Mouse (Mus musculus) heart, postnatal 0 days (tissue): ENCODE results near the gene Megf11. TPM values are rescaled to one million over a fixed set of nuclear protein-coding genes. Genes with fewer than 3 reads are reported as not detected.
"Not testable (repeated sequence)": the region's sequence is repeated elsewhere in the genome, so short reads cannot be mapped to it uniquely, and the experiment has no call there.

Source experiments
- ATAC-seq: fragments of 200-750 bp; cut with Nextera tagmentation; 2 replicates; pipeline ENCODE4 v1.8.0; 2017; ENCODE audit warnings: low read depth, moderate number of reproducible peaks, moderate library complexity; ENCODE audit not compliant: insufficient read depth
- DNase-seq: peaks from one replicate; pipeline ENCODE4 v3.0.0-alpha.2; 2016; ENCODE audit warnings: low spot score
- H3K27ac ChIP-seq: fragments of 300-500 bp; sonication (generic); 2 replicates; pipeline ENCODE4 v1.5.1; 2014; ENCODE audit warnings: low read depth, mild to moderate bottlenecking
- H3K27me3 ChIP-seq: fragments of 300-500 bp; sonication (generic); 2 replicates; pipeline ENCODE4 v1.6.1; 2014; ENCODE audit warnings: low read length, mixed read lengths; ENCODE audit not compliant: control insufficient read depth, insufficient read depth
- H3K36me3 ChIP-seq: fragments of 300-500 bp; sonication (generic); replicated peaks from 2 replicates; pipeline ENCODE4 v1.6.1; 2014; ENCODE audit warnings: low read length, mixed read lengths; ENCODE audit not compliant: control insufficient read depth, insufficient read depth
- H3K4me1 ChIP-seq: fragments of 300-500 bp; sonication (generic); 2 replicates; pipeline ENCODE4 v1.6.1; 2014; ENCODE audit warnings: antibody characterized with exemption; ENCODE audit not compliant: control insufficient read depth, insufficient read depth
- H3K4me2 ChIP-seq: fragments of 300-500 bp; sonication (generic); 2 replicates; pipeline ENCODE4 v1.6.1; 2014; ENCODE audit warnings: low read depth, mild to moderate bottlenecking, low read length, moderate library complexity
- H3K4me3 ChIP-seq: fragments of 300-500 bp; sonication (generic); 2 replicates; pipeline ENCODE4 v1.5.1; 2014; ENCODE audit warnings: low read depth, low read length
- H3K9ac ChIP-seq: fragments of 300-500 bp; sonication (generic); replicated peaks from 2 replicates; pipeline ENCODE4 v1.6.1; 2014; ENCODE audit warnings: low read depth, low read length, mixed read lengths
- H3K9me3 ChIP-seq: fragments of 300-500 bp; sonication (generic); replicated peaks from 2 replicates; pipeline ENCODE4 v1.6.1; 2016; ENCODE audit warnings: low read length; ENCODE audit not compliant: control insufficient read depth
- CTCF ChIP-seq: IDR thresholded peaks from 2 replicates; pipeline ENCODE4 v1.5.1; 2016; ENCODE audit warnings: antibody characterized with exemption, control low read depth, low read depth
- EP300 ChIP-seq: IDR thresholded peaks from 2 replicates; pipeline ENCODE4 v1.6.1; 2016; ENCODE audit warnings: antibody characterized with exemption, low read depth
- WGBS: fragments of 180-500 bp; shearing (Covaris S2); extraction: QIAGEN DNeasy Blood & Tissue Kit; methylation state at CpG from one replicate; pipeline ENCODE4 v1.1.7; 2014; 5-methylcytosine and 5-hydroxymethylcytosine counted together
- polyA plus RNA-seq: library from polyadenylated mRNA; unstranded; fragments of >200 nt; fragmentation: Nextera tagmentation; extraction: Ambion mirVana; gene quantifications from 2 replicates; pipeline ENCODE4 v1.2.1, GENCODE M21; 2015
- total RNA-seq: library from RNA; depleted of rRNA; stranded (reverse); fragments of >200 nt; gene quantifications from 2 replicates; pipeline ENCODE4 v1.2.3, GENCODE M21; 2014; ENCODE audit warnings: low replicate concordance

The Megf11 gene
- total and polyA plus RNA-seq, 2 experiments from 2014 or later, result 0.18 to 0.23 TPM

DNA sequence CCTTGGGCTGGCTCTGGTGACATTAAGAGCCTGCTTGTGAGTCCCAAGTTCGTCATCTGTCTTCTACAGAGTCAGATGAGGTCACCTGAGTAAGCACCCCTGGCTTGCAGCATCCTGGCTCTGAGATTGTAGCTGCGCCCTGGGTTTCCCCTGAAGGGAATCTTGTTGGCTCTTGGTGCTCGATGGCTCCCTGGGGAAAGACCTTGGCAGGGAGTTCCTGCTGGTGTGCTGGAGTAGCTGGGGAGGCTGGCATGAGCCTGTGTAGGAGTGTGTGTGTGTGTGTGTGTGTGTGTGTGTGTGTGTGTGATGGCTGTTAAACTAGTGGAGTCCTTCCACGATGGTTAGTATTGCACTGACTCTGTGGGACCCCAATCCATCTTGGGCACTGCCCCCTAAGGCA is 88.7 kb downstream of the Megf11 start:
- Histone ChIP-seq H3K4me1 (no peaks in the 10 kb centered on the region), H3K4me3 (no peak overlapping the region), H3K27ac (no peak overlapping the region), H3K36me3 (no peaks in the 10 kb centered on the region), H3K9ac (no peak overlapping the region), H3K4me2 (no peak overlapping the region), H3K9me3 (no peaks in the 10 kb centered on the region), H3K27me3 (peaks cover 4% of the 10 kb centered on the region; the same call in 1 of the 2 replicates)
- TF ChIP-seq EP300, result no peak
- TF ChIP-seq CTCF, result no peak
- ATAC-seq, result no peak
- DNase-seq, result no peak
- WGBS, result 49% methylated on average over 4 of the region's 4 CpGs

DNA sequence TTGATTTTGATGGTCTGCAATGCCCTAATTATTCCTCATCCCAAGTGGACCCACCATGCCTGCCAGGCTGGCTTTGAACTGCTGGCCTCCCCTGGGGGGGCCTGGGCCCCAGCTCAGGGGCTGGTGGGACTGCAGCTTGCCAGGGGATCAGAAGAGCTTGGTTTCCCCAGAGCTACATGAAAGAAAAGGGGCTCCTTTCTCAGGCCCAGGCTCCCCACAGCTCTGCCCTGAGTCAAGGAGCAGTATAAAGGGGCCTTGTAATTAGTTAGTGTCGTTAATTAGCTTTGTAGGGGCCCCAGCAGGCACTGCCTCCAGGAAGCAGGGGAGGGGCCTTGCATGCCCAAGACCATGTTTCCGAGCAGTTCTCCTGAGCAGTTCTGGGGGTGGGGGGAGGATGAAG is 90.5 kb downstream of the Megf11 start:
- no peak for ATAC-seq
- DNase-seq, result no peak
- no peak overlapping the region for H3K27ac ChIP-seq
- TF ChIP-seq CTCF (no peak), EP300 (no peak)
- H3K4me3 ChIP-seq, result no peak overlapping the region
- H3K9ac ChIP-seq, result no peak overlapping the region
- no peaks in the 10 kb centered on the region for H3K4me1 ChIP-seq
- H3K36me3 ChIP-seq, result no peaks in the 10 kb centered on the region
- no peak overlapping the region for H3K4me2 ChIP-seq
- WGBS, result 33% methylated on average over 2 of the region's 2 CpGs
- H3K9me3 ChIP-seq, result no peaks in the 10 kb centered on the region
- H3K27me3 ChIP-seq, result peaks cover 4% of the 10 kb centered on the region; the same call in 1 of the 2 replicates

DNA sequence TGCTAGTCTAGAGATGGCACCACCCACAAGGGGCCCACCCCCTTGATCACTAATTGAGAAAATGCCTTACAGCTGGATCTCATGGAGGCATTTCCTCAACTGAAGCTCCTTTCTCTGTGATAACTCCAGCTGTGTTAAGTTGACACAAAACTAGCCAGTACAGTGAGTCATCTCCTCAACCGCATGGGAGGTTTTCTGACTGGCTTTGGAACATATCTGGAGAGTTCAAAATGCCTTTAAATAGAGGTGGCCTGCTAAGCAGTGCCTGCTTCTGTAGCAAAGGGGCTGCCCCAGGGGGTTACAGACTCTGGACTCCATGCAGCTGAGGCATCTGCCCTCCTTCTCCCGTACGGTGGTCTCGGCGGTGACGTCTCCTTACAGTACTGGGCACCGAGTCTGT is 92.0 kb downstream of the Megf11 start:
- H3K4me2 ChIP-seq, H3K9ac ChIP-seq, H3K4me1 ChIP-seq, H3K9me3 ChIP-seq, H3K4me3 ChIP-seq, H3K36me3 ChIP-seq, DNase-seq, H3K27me3 ChIP-seq, ATAC-seq, H3K27ac ChIP-seq: not testable (repeated sequence)
- WGBS, result 69% methylated on average over 7 of the region's 7 CpGs

DNA sequence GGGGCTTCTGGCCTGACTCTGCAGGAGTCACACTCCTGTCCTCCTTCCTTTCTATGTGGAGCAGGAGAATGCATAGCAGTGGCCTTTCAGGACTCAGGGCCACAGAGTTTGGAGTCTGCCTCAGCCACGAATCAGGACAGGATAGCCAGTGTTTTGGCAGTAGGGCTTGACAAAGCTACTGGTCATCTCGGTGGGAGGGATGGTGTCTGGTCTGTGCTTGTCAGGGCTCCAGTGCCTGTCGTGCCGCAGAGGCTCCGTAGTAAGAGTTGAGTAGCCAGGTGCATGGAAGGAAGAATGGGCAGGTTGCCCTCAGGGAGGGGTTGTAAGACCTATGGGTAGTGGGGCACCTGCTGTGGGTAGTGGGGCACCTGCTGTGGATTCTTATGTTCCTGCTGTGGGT is 96.7 kb downstream of the Megf11 start:
- TF ChIP-seq EP300, result no peak
- no peak for TF ChIP-seq CTCF
- DNase-seq (no peak), ATAC-seq (no peak)
- Histone ChIP-seq H3K4me2 (no peak overlapping the region), H3K4me3 (no peak overlapping the region), H3K36me3 (no peaks in the 10 kb centered on the region), H3K27me3 (0 out of 2 replicates have a peak, but pooled peaks cover 4% of the 10 kb centered on the region), H3K4me1 (no peaks in the 10 kb centered on the region), H3K9ac (no peak overlapping the region), H3K27ac (no peak overlapping the region), H3K9me3 (no peaks in the 10 kb centered on the region)
- 68% methylated on average over 5 of the region's 5 CpGs for WGBS

DNA sequence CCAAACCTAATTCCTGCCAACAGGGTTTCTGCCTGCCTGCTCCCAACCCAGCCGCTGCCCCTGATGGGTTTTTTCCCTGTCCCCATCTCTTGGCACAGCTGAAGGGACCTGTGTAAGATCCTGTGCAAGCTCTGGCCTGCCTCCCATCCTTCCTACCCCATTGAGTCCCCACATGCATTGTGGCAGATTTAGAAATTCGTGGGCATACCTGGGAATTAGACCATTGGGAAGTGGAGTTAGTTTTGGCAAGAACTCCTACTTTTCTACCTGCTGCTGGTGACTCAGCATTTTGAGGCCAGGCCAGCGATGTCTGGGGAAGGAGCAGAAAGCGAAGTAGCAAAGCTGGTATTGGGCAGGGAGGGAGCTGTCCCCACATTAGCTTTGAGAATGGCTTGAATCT is 102.0 kb downstream of the Megf11 start:
- peaks cover 3% of the 10 kb centered on the region; the same call in 1 of the 2 replicates for H3K27me3 ChIP-seq
- ATAC-seq, result no peak
- DNase-seq, result no peak

DNA sequence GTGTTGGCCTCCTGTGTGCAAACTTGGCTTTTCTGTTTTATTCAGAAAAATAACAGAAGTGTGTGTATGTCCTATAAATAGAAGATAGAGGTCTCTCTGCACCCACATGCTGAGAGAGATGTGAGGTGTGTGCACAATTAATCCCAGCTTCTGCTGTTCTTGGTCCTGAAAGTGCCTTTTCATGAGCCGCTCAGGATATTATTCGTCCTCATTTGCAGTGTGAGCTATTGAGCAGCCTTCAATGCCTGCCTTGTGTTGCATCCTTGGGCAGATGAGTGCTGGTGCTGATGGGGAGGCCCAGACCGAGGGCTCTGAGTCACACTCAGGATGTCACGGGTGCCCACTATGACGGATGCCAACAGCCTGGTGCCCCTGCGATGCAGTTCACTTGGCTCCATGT is 109.2 kb downstream of the Megf11 start:
- Histone ChIP-seq H3K4me3 (no peak overlapping the region), H3K9ac (no peak overlapping the region), H3K36me3 (no peaks in the 10 kb centered on the region), H3K27me3 (no peaks in the 10 kb centered on the region), H3K9me3 (no peaks in the 10 kb centered on the region), H3K4me1 (no peaks in the 10 kb centered on the region), H3K4me2 (no peak overlapping the region), H3K27ac (no peak overlapping the region)
- no peak for DNase-seq
- WGBS, result 89% methylated on average over 6 of the region's 6 CpGs
- no peak for TF ChIP-seq EP300
- no peak for TF ChIP-seq CTCF
- no peak for ATAC-seq

More for the DNA sequence above, 102.0 kb downstream of the Megf11 start:
- no peak overlapping the region for H3K27ac ChIP-seq
- no peak overlapping the region for H3K4me2 ChIP-seq
- H3K36me3 ChIP-seq, result no peaks in the 10 kb centered on the region
- H3K9ac ChIP-seq, result no peak overlapping the region
- TF ChIP-seq EP300, result no peak
- no peak for TF ChIP-seq CTCF
- no peaks in the 10 kb centered on the region for H3K9me3 ChIP-seq
- H3K4me3 ChIP-seq, result no peak overlapping the region
- WGBS, result 46% methylated on average over 4 of the region's 4 CpGs
- H3K4me1 ChIP-seq, result no peaks in the 10 kb centered on the region
